Mouse (Mus musculus): Measurements from ENCODE around the gene Adra1b.

DNA sequence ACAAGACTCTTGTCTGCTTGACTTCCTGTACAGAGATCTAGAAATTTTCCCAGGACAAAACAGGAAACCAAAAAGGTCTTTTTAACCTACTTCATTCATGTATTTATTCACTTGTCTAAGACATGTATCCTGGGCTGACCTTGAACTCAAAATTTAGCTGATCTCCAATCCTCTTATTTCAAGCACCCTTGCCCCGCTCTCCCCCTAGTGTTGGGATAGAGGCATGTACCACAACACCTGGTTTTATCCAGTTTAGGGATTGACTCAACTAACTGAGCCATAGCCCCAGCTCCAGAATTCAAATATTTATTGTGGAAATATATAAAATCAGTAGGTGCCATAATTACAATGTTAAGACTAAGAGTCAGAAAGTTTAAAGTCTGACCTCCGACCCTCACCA lies 149.5 kb downstream of the Adra1b start:
- TF ChIP-seq CTCF (IDR thresholded peaks at IDR 0.05; ENCODE audit: extremely low read depth, insufficient read depth, low read length) (no peak), POLR2A (IDR thresholded peaks at IDR 0.05; ENCODE audit: extremely low read depth, insufficient read depth, low read length) (no peak)

Measured in cortical plate, adult 2 months (tissue).